Mouse (Mus musculus): ENCODE measurements around the gene Tubgcp6. TPM values are rescaled to one million over a fixed set of nuclear protein-coding genes. Genes with fewer than 3 reads are reported as not detected.

Gene Tubgcp6
- total RNA-seq, 2 experiments from 2014 or later: 27.6 to 32.6 TPM

DNA sequence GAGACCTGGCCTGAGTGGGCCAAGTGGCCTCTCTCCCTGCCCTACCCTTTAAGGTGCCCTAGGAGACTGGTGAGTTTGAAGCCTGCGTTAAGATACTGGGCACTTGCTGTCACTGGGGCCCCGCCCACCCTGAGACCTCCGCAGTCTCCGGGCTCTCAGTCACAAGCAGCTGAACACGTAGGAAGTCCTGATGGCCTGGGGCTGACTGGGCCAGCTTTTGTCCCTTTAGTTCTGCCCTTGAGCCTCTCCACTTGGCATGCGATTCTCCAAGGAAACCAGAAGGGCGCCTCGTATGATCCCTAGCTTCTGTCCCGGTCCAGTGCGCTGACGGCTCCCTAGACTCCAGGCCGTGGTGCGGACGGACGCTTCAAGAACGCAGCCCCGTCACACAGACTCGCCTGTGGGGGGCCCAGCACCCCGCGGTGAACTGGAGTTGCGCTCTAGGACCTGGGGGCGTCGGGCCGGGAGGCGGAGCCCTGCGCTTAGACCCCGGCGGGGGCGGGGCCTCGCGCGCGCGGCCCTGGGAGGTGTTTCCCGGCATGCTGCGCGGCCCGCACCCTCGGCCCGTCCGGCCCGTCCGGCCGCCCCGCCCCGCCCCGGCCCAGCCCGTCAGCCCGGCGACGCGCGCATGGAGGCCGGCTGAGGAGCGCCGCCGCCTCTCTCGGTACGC lies 47.3 kb downstream of the Tubgcp6 start:
- peak; percentile 80 to 82 for DNase-seq (ENCODE audit: low spot score in 2 of 2)
- intact Hi-C loops (cut with DNase I): no loop called here

DNA sequence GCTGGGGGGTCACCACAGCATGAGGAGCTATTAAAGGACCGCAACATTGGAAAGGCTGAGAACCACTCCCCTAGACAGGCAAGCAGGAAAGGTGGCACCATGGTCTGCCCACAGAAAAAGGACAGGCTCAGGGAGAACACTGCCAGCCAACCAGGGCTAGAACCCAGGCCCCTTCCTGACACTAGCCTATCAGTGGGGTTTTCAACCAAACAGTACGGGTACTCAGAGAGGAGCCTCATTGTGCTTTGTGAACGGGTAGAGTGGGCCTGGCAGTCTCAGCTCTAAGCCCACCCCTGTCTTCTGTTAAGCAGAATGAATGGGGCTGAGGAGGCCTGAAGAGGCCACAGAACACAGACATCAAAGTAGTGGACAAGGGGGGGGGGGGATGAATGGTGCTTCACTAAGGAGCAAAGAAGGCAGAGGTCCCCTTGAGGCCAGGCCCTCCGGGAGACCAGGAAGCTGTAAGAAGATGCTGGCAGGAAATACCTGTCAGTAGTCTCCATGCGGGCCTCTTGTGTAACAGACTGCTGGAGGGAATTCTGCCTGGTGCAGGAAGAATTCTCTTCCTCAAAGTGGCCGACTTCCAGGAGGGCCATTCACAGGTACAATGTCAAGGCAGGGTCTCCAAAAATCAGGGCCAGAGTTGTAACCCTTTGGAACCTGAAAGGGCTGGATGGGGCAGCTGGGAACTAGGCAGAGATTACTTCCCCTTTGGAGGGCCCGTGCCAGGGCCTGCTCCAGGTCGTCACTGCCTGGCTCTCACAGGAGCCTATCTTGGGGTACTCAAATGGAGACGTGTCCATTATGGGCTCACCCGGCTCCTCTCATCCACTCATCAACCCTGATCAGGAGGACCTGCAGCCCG lies 48.1 kb downstream of the Tubgcp6 start, which contains the start of gene Trabd:
TSS of gene Trabd (plus strand) at position 512 of the 865 bp plus-strand sequence.
- intact Hi-C loops (cut with DNase I): no loop called here
- no peak for DNase-seq (ENCODE audit: low spot score in 2 of 2)

GRCm38 (mm10) chr15:89073993-89074603 lies 48.8 kb downstream of the Tubgcp6 start:
- intact Hi-C loops (cut with DNase I): no loop called here
- DNase-seq (ENCODE audit: low spot score in 2 of 2): peak in 1 of 2 experiments; percentile 29

DNA sequence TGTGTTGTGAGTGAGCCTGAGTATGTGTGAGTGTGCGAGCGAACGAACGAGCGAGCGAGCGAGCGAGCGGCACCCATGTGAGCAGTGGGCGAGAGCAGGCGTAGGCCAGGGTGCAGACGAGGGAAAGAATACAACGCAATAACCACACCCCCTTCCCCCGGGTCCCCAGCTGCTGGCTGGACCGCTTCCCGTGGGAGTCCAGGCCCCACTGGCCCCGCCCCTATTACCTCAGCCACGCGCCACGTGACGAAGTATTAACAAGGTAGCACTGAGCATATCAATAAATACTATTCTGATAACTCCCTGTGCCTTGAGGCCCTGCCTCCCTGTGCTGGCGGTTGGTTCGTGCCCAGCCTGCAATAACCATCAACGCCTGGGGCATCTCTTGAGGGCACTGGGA lies 52.3 kb downstream of the Tubgcp6 start:
- no peak for DNase-seq (ENCODE audit: low spot score in 2 of 2)

GRCm38 (mm10) chr15:89069336-89069840 lies 53.5 kb downstream of the Tubgcp6 start:
- intact Hi-C loops (cut with DNase I): no loop called here
- no peak for DNase-seq (ENCODE audit: low spot score in 2 of 2)

More for the DNA sequence above, 52.3 kb downstream of the Tubgcp6 start:
- intact Hi-C loops (cut with DNase I): no loop called here

- DNase-seq (ENCODE audit: low spot score in 2 of 2): no peak
Measured at GRCm38 (mm10) chr15:89068226-89068625, 54.7 kb downstream of the Tubgcp6 start.

DNA sequence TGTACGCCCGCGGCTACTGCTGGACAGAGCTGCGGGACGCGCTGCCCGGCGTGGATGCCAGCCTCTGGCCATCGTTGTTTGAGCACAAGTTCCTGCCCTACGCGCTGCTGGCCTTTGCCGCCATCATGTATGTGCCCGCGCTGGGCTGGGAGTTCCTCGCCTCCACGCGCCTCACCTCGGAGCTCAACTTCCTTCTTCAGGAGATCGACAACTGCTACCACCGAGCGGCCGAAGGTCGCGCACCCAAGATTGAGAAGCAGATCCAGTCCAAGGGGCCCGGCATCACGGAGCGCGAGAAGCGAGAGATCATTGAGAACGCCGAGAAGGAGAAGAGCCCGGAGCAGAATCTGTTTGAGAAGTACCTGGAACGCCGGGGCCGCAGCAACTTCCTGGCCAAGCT lies 55.3 kb downstream of the Tubgcp6 start:
- intact Hi-C loops (cut with DNase I): no loop called here
- DNase-seq (ENCODE audit: low spot score in 2 of 2): no peak

More at GRCm38 (mm10) chr15:89068226-89068625, 54.7 kb downstream of the Tubgcp6 start:
- intact Hi-C loops (cut with DNase I): no loop called here

DNA sequence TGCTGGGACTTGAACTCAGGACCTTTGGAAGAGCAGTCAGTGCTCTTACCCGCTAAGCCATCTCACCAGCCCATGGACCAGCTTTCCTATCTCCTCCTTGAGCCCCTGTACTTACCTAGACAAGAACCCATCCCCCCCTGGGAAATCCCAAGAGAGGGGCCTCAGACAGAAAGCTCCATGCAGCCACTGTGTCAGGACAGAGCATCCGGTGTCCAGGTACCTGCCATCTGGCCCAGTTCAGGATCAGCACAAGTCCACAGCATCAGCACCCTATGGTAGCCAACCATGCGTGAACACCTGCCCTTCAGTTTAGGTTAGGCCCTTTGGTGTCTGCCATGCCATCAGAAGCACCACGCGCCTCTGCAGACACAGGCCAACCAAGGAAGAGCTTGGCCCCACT lies 58.0 kb downstream of the Tubgcp6 start:
- intact Hi-C loops (cut with DNase I): loop anchor here (5.0 kb wide), 1 partner anchor 68 kb away; no protein-coding TSS in a partner anchor
- no peak for DNase-seq (ENCODE audit: low spot score in 2 of 2)

DNA sequence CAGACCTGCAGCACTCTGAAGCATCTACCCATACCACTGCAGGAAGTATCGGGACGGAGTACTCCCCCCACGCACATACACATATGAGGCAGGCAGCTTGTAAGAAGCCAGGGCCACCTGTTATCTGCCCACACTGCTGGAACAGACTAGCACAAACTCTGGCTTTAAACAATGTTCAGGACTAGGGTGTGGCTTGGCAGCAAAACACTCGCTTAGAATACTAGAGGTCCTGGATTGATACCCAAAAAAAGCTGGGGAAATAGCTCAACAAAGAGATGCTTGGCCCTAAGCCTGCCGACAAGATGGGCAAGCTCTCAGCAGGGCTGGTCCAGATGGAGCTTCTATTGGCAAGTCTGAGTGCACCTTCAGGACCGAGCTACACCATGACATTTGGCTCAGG lies 59.4 kb downstream of the Tubgcp6 start:
- intact Hi-C loops (cut with DNase I): loop anchor here (5.0 kb wide), 1 partner anchor 66 kb away; no protein-coding TSS in a partner anchor
- DNase-seq (ENCODE audit: low spot score in 2 of 2): peak; percentile 52 to 64

DNA sequence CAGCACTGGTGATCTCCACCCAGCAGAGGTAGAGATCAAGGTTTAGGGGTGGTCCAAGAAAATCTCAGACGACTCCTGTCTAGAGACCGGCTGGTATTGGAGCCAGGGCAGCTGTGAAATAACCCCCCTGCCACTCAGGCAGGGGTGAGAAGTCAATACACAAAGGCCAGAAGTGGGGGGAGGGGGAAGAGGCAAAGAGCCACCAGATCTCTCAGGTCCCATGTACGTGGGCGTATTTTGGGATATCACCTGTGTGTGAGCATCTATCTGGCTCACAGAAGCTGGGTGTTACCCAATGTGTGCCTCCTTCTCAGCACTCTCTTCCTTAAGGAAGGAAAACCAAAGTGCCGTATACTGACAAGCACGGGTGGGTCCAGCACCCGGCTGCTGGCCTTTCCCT lies 59.9 kb downstream of the Tubgcp6 start:
- no peak for DNase-seq (ENCODE audit: low spot score in 2 of 2)
- intact Hi-C loops (cut with DNase I): loop anchor here (5.0 kb wide), 1 partner anchor 66 kb away; no protein-coding TSS in a partner anchor

DNA sequence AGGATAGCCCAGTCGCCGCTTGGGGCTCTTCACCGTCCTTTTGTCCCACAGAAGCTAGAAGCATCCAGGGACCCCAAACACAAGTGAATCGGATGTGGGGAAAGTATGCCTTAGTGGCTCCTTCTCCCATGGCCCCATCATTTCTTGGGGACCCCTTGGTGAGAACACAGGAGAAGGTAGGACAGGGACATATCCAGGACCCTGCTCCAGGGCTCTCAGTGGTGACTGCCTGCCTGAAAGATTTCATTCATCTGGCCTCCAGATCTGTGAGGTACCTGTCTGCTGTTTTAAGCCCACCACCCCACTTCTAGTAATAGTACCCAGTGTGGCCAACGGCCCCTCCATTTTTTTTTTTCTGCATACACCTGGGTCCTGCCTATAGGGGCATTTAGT lies 60.4 kb downstream of the Tubgcp6 start:
- intact Hi-C loops (cut with DNase I): loop anchor here (5.0 kb wide), 1 partner anchor 65 kb away; no protein-coding TSS in a partner anchor
- no peak for DNase-seq (ENCODE audit: low spot score in 2 of 2)

DNA sequence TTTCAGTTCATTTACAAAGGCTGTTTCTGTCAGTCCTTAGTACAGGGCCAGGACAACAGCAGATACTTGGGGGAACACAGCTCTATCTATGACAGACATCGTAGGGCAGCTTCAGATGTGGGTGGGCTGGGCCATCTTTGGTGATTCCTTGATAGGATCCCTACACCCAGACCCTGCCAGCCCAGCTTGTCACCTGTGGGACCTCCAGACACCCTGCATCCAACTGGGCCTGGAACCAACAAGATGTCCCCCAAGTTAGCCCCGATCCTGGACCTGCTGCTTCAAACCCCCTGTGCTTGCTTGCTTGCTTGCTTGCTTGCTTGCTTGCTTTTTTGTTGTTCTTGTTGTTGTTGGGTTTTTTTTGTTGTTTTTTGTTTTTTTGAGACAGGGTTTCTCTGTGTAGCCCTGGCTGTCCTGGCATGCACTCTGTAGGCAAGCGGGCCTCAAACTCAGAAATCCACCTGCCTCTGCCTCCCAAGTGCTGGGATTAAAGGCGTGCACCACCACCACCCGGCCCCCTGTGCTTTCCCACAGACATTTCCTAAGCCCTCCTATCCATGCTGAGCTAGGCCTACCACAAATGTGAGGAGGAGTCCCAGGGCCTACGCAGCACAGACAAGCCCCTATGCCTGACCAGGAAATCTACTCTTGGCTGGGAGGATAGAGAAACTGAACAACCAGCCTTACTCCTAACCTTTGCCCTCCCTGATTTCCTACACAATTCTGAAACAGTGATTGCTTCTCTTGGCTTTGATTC lies 61.0 kb downstream of the Tubgcp6 start:
- intact Hi-C loops (cut with DNase I): loop anchor here (5.0 kb wide), 1 partner anchor 65 kb away; no protein-coding TSS in a partner anchor
- DNase-seq (ENCODE audit: low spot score in 2 of 2): no peak

DNA sequence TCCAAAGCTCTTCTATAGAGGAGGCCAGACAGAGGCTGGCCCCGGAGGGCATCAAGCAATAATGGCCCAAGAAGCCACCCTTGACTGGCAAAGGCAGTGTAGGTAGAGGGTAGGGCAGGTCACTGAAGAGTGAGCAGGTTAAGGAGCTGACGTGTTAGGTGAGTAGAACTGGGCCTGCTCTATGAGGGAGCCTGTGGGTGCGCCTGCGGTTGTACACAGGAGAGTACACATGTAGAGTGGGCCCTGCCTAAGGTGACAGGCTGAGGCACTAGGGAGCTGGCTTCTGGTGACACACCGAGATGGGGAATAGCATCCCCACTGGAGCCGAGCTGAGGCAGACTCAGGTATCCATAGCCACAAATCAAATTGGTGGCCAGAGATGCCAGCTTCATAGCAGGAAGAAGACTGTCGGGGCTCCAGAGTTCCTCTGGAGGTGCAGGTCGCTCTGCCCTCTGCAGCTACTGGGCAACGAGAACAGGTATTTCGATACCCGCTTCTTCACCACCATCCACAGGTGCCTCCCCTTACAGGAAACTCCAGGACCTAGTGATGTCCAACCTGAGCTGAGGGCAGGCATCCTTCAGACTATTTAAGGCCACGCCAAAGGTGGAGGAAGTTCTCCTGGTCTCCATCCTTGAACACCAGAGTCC lies 62.0 kb downstream of the Tubgcp6 start:
- peak in 1 of 2 experiments; percentile 5 for DNase-seq (ENCODE audit: low spot score in 2 of 2)
- intact Hi-C loops (cut with DNase I): loop anchor here (5.0 kb wide), 1 partner anchor 64 kb away; no protein-coding TSS in a partner anchor

DNA sequence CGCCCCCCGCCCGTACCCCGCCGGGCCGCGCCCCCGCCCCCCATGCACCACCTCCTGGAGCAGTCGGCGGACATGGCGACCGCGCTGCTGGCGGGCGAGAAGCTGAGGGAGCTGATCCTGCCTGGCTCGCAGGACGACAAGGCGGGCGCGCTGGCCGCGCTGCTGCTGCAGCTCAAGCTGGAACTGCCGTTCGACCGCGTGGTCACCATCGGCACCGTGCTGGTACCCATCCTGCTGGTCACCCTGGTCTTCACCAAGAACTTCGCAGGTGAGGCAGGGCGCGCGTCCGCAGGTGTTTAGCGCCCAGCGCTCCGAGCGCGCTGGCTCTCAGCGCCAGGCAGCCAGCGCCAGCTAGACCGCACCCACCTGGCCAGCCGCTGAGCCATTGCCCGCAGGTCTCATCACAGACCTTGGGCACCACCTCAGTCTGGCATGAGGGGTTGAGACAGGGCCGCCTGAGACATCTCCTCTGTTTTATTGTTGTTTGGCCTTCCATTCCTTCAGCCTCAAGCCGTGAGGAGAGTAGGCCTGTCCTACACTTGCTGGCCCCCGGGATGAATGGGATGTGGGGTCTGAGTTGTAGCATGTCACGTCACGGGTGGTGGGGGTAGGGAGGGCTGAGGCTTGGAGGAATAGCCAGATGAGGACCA lies 62.8 kb downstream of the Tubgcp6 start:
- intact Hi-C loops (cut with DNase I): loop anchor here (5.0 kb wide), 1 partner anchor 63 kb away; no protein-coding TSS in a partner anchor
- DNase-seq (ENCODE audit: low spot score in 2 of 2): peak in 1 of 2 experiments; percentile 46

- peak; percentile 37 to 55 for DNase-seq (ENCODE audit: low spot score in 2 of 2)
- intact Hi-C loops (cut with DNase I): no loop called here
Measured at GRCm38 (mm10) chr15:89059161-89059931, 63.6 kb downstream of the Tubgcp6 start, which contains the start of gene Panx2. Panx2 (plus strand) TSS chr15:89059734.

DNA sequence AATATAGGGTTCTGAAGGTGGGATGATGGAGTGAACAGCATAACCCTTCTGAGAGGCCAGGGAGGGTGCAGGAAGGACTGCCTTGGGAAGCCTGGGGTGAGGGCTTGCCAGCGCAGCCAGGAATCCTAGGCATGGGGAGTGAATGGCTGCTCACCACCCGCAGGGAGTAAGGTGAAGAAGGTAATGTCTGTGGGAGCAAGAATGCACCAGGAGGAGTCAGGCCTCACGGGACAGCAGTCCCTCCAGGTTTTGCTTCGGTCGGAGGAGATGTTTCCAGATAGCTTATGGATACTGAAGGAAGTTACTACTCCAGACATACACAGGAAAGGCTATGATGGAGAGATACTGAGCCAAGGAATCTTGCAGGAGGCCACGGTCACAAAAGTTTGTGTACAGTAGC lies 64.2 kb downstream of the Tubgcp6 start:
- no peak for DNase-seq (ENCODE audit: low spot score in 2 of 2)
- intact Hi-C loops (cut with DNase I): no loop called here

DNA sequence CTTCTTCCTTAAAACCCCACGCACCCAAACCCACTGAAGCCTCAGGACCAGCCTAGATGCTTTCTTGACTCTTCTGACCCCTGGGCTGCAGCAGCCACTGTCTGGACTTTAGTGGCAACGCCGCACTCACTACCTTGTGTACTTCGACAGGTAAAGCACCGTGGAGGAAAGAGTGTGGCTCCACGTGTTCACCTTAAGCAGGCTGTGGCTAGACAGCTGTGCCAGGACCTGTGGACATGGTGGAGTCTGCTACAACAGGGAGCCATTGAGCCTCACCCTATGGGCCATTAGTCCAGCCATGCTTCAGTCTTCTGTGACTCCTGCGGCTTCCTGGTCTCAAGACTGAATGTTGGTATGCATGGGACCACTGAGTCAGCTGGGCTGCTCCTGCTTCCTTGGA lies 68.2 kb downstream of the Tubgcp6 start:
- no peak for DNase-seq (ENCODE audit: low spot score in 2 of 2)
- intact Hi-C loops (cut with DNase I): no loop called here

All from left cerebral cortex, postnatal 14 days (tissue).